Mouse (Mus musculus): Measurements from ENCODE around the gene Cfi.

The Cfi gene

GRCm38 (mm10) chr3:129835388-129835934, at the start of gene Cfi:
Cfi (plus strand) TSS chr3:129835884.
- no peak for DNase-seq (ENCODE audit: low spot score in 2 of 2)

GRCm38 (mm10) chr3:129793801-129794200, 41.9 kb upstream of the Cfi start:
- no peak for DNase-seq (ENCODE audit: low spot score in 2 of 2)

DNA sequence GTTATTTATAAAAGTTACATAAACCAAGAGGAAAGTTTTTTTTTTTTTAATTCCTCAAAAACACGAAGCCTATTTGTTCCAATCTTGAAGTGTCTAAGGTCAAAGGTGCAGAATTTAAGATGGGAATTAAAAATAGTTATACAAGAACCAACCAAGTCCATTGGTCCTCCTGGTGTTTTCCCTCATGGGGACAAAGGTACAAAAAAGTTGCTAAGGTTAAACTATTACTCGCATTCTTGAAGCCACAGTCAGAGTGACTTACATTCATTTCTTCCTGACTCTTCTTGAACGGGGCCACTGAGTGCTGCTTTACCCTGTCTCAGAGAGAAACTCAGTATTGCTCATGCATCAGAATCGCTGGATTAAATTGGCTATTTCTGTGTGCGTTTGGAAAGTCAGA, 38.3 kb upstream of the Cfi start:
- DNase-seq (ENCODE audit: low spot score in 2 of 2) = no peak

- no peak for DNase-seq (ENCODE audit: low spot score in 2 of 2)
These were observed 37.1 kb upstream of the Cfi start for GRCm38 (mm10) chr3:129798551-129798950.

DNA sequence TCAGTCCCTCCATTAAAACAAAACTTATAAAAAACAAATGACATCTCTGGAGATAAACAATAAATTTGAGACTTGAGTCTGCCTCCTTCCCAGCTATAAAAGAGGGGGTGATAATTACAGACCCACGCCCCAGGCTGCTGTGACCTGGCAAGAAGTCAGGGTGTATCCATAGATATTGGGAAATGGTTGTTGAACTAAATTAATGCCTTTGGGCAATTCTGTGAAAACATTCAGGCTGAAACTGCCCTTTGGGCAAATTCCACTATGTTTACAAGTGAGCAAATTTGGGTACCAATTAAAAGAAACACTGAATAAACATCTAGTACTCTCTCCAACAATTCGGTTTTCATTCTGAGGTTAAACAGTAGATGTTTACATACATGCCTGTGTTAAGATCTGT, 36.7 kb upstream of the Cfi start:
- DNase-seq (ENCODE audit: low spot score in 2 of 2) = no peak

- DNase-seq (ENCODE audit: low spot score in 2 of 2) = no peak
These were observed 31.9 kb upstream of the Cfi start, which contains the start of gene Lrit3 for GRCm38 (mm10) chr3:129803765-129804164. Lrit3 (minus strand) TSS chr3:129804030.

- DNase-seq (ENCODE audit: low spot score in 2 of 2) = no peak
These were observed 14.8 kb upstream of the Cfi start for GRCm38 (mm10) chr3:129820847-129821246.

DNA sequence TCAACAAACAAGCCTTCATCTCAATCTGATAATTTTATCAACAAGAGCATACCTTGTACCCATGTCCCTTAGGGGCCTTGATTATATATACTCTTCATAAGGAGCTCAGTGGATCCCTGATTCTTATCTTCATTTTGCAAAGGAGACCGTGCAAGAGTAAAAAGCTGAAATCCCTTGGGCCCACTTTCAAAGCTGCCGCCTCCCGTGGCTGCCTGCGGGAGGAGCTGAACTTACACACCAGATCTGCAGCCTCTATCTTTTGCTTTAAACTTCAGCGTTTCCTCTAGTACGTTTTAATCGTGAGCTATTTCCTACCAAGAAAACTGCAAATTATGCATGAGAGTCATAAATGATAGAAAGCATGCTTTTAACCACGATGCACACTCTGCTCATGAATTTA, 13.9 kb upstream of the Cfi start:
- DNase-seq (ENCODE audit: low spot score in 2 of 2) = no peak

- no peak for DNase-seq (ENCODE audit: low spot score in 2 of 2)
These were observed 13.4 kb upstream of the Cfi start, which contains the start of gene Rrh for GRCm38 (mm10) chr3:129822206-129822775. Rrh (minus strand) TSS chr3:129822587.

DNA sequence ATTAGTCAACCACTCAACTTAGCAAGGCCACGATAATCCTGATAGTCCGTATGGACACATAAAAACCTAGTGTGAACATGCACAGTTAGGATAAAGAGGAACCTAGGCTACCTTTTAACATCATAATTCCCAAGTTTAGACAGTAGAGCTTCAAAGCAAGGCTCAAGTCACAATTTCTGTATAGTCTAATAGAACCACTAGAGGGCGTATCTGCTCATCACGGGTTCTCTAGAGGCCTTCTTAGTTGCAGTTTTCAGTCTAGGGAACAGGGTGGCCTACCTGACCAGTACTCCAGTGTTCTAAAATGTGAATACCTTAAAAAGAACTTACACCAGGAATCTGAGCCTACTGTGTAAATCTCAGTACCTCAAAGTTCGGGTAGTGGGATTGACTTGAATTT, 12.4 kb upstream of the Cfi start:
- DNase-seq (ENCODE audit: low spot score in 2 of 2) = no peak

DNA sequence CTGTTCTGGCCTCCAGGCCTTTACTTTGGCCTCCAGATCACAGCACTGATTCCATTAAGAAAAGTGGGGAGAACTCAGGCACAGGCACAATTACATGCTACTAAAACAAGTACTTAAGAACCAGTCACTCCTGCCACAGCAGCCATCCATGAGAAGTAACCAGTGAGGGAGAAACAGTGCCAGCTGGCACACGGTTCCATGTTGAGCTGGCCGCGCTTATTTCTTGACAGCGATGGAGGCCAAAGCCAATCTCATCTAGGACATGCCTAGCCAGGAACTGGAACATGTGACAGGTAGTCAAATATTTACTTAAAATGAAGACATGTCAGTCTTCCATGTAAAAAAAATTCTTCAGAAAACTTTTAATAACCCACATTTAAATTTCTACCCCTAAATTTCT, 11.5 kb upstream of the Cfi start:
- no peak for DNase-seq (ENCODE audit: low spot score in 2 of 2)

- DNase-seq (ENCODE audit: low spot score in 2 of 2) = no peak
These were observed 10.8 kb upstream of the Cfi start for GRCm38 (mm10) chr3:129824891-129825290.

DNA sequence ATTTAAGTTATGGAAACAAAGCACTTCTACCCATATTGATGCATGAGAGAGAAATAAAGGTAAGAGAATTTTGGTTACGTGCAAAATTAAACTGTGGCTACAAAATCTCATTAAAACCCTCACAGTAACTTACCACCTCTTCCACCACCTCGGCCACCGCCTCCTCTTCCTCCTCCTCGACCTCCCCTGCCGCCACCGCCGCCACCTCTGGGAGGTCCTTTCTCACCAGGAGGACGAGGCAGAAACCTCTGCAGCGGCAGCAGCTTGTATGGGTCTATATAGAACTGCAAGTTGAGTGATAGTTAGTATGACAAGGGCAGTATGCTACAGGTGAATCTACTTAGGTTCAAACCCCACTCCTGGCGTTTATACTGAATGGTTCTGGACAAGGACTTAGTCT, 9.0 kb upstream of the Cfi start:
- no peak for DNase-seq (ENCODE audit: low spot score in 2 of 2)

- no peak for DNase-seq (ENCODE audit: low spot score in 2 of 2)
These were observed 8.0 kb upstream of the Cfi start for GRCm38 (mm10) chr3:129827691-129828090.

GRCm38 (mm10) chr3:129830626-129831025, 5.1 kb upstream of the Cfi start:
- DNase-seq (ENCODE audit: low spot score in 2 of 2) = no peak

DNA sequence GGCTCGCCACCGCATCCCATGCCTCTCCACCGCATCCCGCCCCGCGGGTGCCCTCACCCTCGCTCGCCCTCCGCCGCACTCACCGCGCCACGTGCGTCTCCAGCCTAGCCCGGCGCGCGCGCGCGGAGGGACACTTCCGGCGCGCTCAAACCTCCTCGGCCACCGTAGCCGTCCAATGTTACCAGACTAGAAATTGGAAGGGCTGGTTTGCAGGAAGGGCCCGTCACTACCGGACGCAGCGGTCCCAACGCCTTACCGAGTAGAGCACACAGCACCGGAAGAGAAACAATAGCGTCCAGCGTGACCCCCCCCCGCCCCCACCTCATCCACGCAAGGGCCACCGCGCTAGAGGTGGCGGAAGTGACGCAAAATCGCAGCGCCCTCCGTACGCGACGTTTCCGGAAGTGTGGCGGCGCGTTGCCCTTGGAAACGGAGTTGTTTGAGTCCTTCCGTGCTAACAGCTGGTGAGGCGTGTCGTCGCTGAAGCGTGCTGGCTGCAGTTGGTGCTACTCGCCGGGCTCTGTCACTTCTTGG, 4.6 kb upstream of the Cfi start, which contains the start of gene Gar1:
Gene Gar1, minus strand, starts transcription at position 362 of the 534 bp plus-strand sequence.
- DNase-seq (ENCODE audit: low spot score in 2 of 2) = peak; percentile 92 to 93

DNA sequence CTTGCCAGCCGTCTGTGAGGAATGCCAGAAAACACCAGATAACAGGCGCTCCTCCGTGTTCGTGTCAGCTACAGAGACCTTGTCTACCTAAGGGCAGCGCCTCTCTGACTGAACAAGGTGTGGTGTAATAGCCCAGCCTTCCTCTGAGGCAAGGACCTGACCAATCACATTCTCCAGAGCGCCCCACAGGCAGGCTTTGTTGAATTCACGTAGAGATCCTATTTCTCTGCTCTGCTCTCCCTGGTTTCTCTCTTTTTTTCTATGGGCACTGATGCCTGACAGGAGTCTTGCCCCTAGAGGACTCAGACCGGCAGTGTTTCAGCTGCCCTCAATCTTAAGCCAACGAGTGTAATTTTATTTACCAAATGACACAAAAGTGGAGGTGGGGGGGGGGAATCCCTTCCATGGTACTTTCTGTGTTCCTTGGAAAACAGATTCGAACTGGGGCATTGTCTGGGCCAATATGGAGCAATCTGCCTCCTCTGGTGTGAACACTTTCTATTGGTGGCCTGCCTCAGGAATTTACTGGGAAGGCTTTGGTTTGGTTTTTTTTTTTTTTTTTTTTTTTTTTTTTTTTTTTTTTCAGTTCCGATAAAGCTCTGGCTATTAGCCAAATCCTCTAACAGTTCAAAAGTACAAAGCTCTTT, 490 bp downstream of the Cfi start:
- no peak for DNase-seq (ENCODE audit: low spot score in 2 of 2)

DNA sequence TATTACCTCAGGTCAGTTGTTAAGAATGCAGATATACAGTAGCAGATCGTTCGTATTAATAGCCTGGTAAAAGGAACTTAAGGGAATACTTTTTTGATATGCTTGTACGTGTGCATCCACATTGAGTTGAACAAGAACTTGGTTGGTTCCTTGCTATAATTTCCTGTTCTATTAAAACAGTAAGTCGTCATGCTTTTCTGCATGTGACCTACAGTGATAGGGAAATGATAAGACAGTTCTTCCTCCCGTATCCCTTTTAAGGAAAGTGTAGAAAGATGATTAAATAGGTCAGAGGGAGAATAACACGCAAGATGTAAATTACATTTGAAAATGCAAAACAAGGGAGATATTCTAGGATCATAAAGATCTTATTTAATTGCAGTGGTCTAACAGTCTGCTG, 1.3 kb downstream of the Cfi start:
- DNase-seq (ENCODE audit: low spot score in 2 of 2) = no peak

DNA sequence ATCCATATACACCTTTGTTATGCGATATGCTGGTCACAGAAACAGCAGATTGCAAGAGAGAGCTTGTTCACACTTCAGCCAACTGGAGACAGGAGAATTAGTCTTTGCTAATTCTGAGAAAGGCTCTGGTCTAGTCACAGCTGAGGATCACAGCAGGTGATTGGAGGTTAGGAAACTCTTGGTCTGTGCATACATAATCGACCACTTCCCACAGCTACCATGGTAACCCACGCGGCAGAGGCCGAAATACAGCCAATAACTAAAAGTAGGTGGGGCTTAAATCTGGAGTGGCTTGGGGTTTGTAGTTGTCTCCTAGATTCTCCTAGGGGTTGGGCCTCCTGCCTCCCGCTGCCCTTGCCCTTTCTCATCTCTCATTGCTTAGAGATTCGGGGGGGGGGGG, 2.3 kb downstream of the Cfi start:
- DNase-seq (ENCODE audit: low spot score in 2 of 2) = no peak

DNA sequence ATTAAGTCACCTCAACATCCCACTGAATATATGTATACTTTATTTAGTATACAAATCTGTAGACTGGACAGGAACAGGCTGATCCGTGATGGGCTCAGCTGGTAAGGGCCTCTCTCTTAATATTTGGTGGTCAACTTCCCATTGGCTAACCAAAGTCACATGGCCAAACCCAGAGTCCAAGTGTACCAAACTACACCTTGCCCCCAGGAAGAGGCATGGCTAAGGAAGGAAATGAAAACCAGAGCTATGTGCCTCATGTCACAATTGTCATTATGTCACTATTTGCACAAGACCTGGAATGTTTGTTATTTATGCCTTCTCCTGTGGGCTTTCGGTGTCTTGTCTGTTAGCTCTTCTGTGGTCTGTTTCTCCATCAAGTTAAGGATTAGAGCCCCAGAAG, 10.2 kb downstream of the Cfi start:
- no peak for DNase-seq (ENCODE audit: low spot score in 2 of 2)

GRCm38 (mm10) chr3:129846846-129847245, 11.2 kb downstream of the Cfi start:
- no peak for DNase-seq (ENCODE audit: low spot score in 2 of 2)

GRCm38 (mm10) chr3:129862592-129862991, 26.9 kb downstream of the Cfi start:
- DNase-seq (ENCODE audit: low spot score in 2 of 2) = no peak

DNA sequence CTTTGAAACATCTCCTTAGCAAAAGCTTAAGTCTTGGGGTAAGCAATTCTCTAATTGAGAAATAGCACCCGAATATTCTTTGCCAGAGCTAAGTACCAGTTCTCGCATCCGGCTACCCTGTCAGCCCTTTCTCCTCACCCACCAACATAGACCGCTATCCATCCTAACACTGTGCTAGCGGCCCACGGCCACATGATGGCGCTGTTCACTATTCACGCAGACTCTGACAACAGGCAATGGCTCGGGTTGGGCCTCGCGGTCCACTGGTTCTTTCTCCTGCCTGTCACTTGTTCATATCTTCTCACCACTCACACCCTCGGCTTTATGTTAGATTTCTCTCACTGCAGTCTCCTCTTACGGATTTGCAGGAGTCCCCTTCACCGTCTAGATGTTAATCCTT, 28.0 kb downstream of the Cfi start:
- peak in 1 of 2 experiments; percentile 16 for DNase-seq (ENCODE audit: low spot score in 2 of 2)

Data from frontal cortex, postnatal 14 days (tissue).